Mouse (Mus musculus) embryonic facial prominence, embryonic 10.5 days (tissue): Measurements from ENCODE around the gene Stard10. TPM values are rescaled to one million over a fixed set of nuclear protein-coding genes. Genes with fewer than 3 reads are reported as not detected.
A peak's percentile ranks its signal among the peaks of the same experiment; 100 is the strongest.

ENCODE experiments used
- DNase-seq: peaks from one replicate; pipeline ENCODE4 v3.0.0-alpha.2; 2017; ENCODE audit warnings: low spot score
- H3K27ac ChIP-seq: fragments of 300-500 bp; sonication (generic); replicated peaks from 2 replicates; pipeline ENCODE4 v1.5.1; 2016; ENCODE audit warnings: mild to moderate bottlenecking
- H3K27me3 ChIP-seq: fragments of 300-500 bp; sonication (generic); replicated peaks from 2 replicates; pipeline ENCODE4 v1.6.1; 2016; ENCODE audit warnings: low read depth, mild to moderate bottlenecking; ENCODE audit not compliant: poor library complexity, severe bottlenecking
- H3K36me3 ChIP-seq: fragments of 300-500 bp; sonication (generic); replicated peaks from 2 replicates; pipeline ENCODE4 v1.6.1; 2016; ENCODE audit warnings: mild to moderate bottlenecking, moderate library complexity
- H3K4me1 ChIP-seq: fragments of 300-500 bp; sonication (generic); 2 replicates; pipeline ENCODE4 v1.6.1; 2016
- H3K4me3 ChIP-seq: fragments of 300-500 bp; sonication (generic); 2 replicates; pipeline ENCODE4 v1.5.1; 2016; ENCODE audit warnings: mild to moderate bottlenecking, moderate library complexity
- H3K9me3 ChIP-seq: fragments of 300-500 bp; sonication (generic); 2 replicates; pipeline ENCODE4 v1.6.1; 2016; ENCODE audit warnings: mild to moderate bottlenecking
- WGBS: fragments of 180-500 bp; shearing (Covaris S2); methylation state at CpG from one replicate; pipeline ENCODE4 v1.1.7; 2016; 5-methylcytosine and 5-hydroxymethylcytosine counted together
- polyA plus RNA-seq: library from polyadenylated mRNA; unstranded; fragments of >200 nt; fragmentation: Nextera tagmentation; extraction: Ambion mirVana; gene quantifications from 2 replicates; pipeline ENCODE4 v1.2.1, GENCODE M21; 2016

Gene Stard10
- polyA plus RNA-seq, 1 experiment from 2014 or later = 15.4 TPM

GRCm38 (mm10) chr7:101361767-101362166 is 44.9 kb downstream of the Stard10 start:
- no peak overlapping the region for H3K4me3 ChIP-seq
- 71% methylated on average over 4 of the region's 4 CpGs for WGBS
- H3K4me1 ChIP-seq = peaks cover 10% of the 10 kb centered on the region
- no peaks in the 10 kb centered on the region for H3K27me3 ChIP-seq
- no peaks in the 10 kb centered on the region for H3K9me3 ChIP-seq
- no peak for DNase-seq
- H3K36me3 ChIP-seq = no peaks in the 10 kb centered on the region
- no peak overlapping the region for H3K27ac ChIP-seq

DNA sequence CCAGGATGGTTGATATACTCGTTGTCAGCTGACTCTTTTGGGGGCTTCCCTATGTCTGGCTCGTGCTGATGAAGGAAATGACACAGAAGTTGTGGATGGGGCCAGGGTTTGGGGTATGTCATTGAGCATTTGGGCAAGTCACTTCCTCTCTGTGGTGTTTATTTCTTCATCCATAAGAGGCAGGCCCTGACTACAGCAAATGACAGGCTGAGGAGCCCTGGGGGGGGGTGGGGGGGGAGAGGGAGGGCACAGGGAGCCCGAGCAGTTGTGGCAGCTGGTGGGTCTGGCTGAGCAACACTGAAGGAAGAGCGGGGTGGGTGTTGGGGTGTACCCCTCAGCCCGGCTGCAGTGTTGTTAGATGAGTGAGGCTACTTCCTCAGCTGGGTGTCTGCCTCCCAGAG is 45.9 kb downstream of the Stard10 start:
- Histone ChIP-seq H3K9me3 (no peaks in the 10 kb centered on the region), H3K4me3 (no peak overlapping the region), H3K36me3 (no peaks in the 10 kb centered on the region), H3K27me3 (no peaks in the 10 kb centered on the region), H3K27ac (no peak overlapping the region), H3K4me1 (no peaks in the 10 kb centered on the region; the same call in 1 of the 2 replicates)
- no peak for DNase-seq
- WGBS = 76% methylated on average over 5 of the region's 5 CpGs

GRCm38 (mm10) chr7:101363914-101364313 is 47.0 kb downstream of the Stard10 start:
- Histone ChIP-seq H3K27me3 (no peaks in the 10 kb centered on the region), H3K9me3 (no peaks in the 10 kb centered on the region), H3K36me3 (no peaks in the 10 kb centered on the region), H3K4me3 (no peak overlapping the region), H3K4me1 (no peaks in the 10 kb centered on the region), H3K27ac (no peak overlapping the region)
- WGBS = 83% methylated on average over 5 of the region's 5 CpGs
- DNase-seq = no peak

GRCm38 (mm10) chr7:101367901-101368852 is 51.3 kb downstream of the Stard10 start:
- no peaks in the 10 kb centered on the region for H3K4me1 ChIP-seq
- no peak overlapping the region for H3K4me3 ChIP-seq
- no peaks in the 10 kb centered on the region for H3K9me3 ChIP-seq
- no peak for DNase-seq
- no peaks in the 10 kb centered on the region for H3K27me3 ChIP-seq
- no peak overlapping the region for H3K27ac ChIP-seq
- no peaks in the 10 kb centered on the region for H3K36me3 ChIP-seq
- 63% methylated on average over 11 of the region's 11 CpGs for WGBS

- 79% methylated on average over 7 of the region's 7 CpGs for WGBS
- DNase-seq = no peak
Measured at GRCm38 (mm10) chr7:101369666-101370065, 52.8 kb downstream of the Stard10 start.

DNA sequence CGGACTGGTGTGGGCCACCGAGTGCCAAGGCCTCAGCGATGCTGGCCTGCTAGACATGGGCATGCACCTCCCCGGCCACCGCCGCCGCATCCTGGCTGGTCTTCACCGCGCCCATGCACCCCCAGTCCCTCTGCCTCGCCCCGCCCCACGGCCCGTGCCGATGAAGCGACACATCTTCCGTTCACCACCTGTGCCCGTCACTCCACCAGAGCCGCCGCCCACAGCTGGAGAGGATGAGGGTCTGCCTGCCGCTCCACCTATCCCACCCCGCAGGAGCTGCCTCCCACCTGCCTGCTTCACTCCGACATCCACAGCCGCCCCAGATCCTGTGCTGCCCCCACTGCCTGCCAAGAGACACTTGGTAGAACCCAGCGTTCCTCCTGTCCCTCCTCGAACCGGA is 56.2 kb downstream of the Stard10 start:
- Histone ChIP-seq H3K27ac (0 out of 2 replicates have a peak overlapping the region, but pooled peaks have one; percentile 5), H3K4me1 (peaks cover 16% of the 10 kb centered on the region), H3K4me3 (no peak overlapping the region), H3K9me3 (no peaks in the 10 kb centered on the region), H3K27me3 (no peaks in the 10 kb centered on the region), H3K36me3 (no peaks in the 10 kb centered on the region)
- no peak for DNase-seq
- WGBS = 87% methylated on average over 26 of the region's 26 CpGs

More at GRCm38 (mm10) chr7:101369666-101370065, 52.8 kb downstream of the Stard10 start:
- H3K36me3 ChIP-seq = no peaks in the 10 kb centered on the region
- H3K4me1 ChIP-seq = 0 out of 2 replicates have a peak, but pooled peaks cover 4% of the 10 kb centered on the region
- H3K9me3 ChIP-seq = no peaks in the 10 kb centered on the region
- no peak overlapping the region for H3K27ac ChIP-seq
- no peaks in the 10 kb centered on the region for H3K27me3 ChIP-seq
- H3K4me3 ChIP-seq = no peak overlapping the region

GRCm38 (mm10) chr7:101374155-101374554 is 57.3 kb downstream of the Stard10 start:
- Histone ChIP-seq H3K4me1 (peaks cover 27% of the 10 kb centered on the region), H3K4me3 (no peak overlapping the region), H3K27me3 (no peaks in the 10 kb centered on the region), H3K27ac (peak overlapping the region; percentile 37; the same call in 1 of the 2 replicates), H3K9me3 (no peaks in the 10 kb centered on the region), H3K36me3 (no peaks in the 10 kb centered on the region)
- no peak for DNase-seq

GRCm38 (mm10) chr7:101376701-101377340 is 59.9 kb downstream of the Stard10 start:
- H3K36me3 ChIP-seq = no peaks in the 10 kb centered on the region
- H3K9me3 ChIP-seq = no peaks in the 10 kb centered on the region
- 79% methylated on average over 10 of the region's 10 CpGs for WGBS
- H3K4me3 ChIP-seq = no peak overlapping the region
- H3K27me3 ChIP-seq = no peaks in the 10 kb centered on the region
- peaks cover 34% of the 10 kb centered on the region for H3K4me1 ChIP-seq
- 0 out of 2 replicates have a peak overlapping the region, but pooled peaks have one; percentile 78 for H3K27ac ChIP-seq
- no peak for DNase-seq

- DNase-seq = peak; percentile 54
- 26% methylated on average over 7 of the region's 7 CpGs for WGBS
- Histone ChIP-seq H3K36me3 (no peaks in the 10 kb centered on the region), H3K9me3 (no peaks in the 10 kb centered on the region), H3K4me3 (peak overlapping the region; percentile 37), H3K4me1 (peaks cover 40% of the 10 kb centered on the region), H3K27me3 (no peaks in the 10 kb centered on the region), H3K27ac (peak overlapping the region; percentile 78)
Measured at GRCm38 (mm10) chr7:101377741-101378262, 60.9 kb downstream of the Stard10 start.

DNA sequence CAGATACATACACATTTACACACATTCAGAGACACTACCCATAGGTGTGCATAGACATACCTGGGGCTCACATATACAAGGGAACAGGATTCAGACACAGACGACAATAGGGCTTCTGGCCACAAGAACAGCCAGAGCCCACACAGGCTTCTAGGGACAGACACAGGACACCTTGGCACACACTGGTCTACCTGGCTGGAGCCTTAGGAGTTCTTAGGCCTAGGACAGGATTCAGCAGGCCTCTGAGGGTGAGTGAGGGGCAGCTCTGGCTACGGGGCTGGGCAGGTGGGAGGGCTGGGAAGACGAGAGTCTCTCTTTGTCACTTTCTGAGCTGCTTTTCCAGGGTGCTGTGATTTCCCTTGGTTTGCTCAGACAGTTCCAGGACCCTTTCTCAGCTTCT is 61.4 kb downstream of the Stard10 start:
- H3K4me1 ChIP-seq = peaks cover 40% of the 10 kb centered on the region
- no peaks in the 10 kb centered on the region for H3K27me3 ChIP-seq
- H3K9me3 ChIP-seq = no peaks in the 10 kb centered on the region
- DNase-seq = no peak
- no peaks in the 10 kb centered on the region for H3K36me3 ChIP-seq
- WGBS = 56% methylated on average over 3 of the region's 3 CpGs
- H3K27ac ChIP-seq = peak overlapping the region; percentile 78
- H3K4me3 ChIP-seq = 0 out of 2 replicates have a peak overlapping the region, but pooled peaks have one; percentile 37

GRCm38 (mm10) chr7:101378796-101379465 is 62.0 kb downstream of the Stard10 start:
- peak overlapping the region; percentile 78 for H3K27ac ChIP-seq
- DNase-seq = no peak
- H3K27me3 ChIP-seq = no peaks in the 10 kb centered on the region
- peak overlapping the region; percentile 21; the same call in 1 of the 2 replicates for H3K4me3 ChIP-seq
- no peaks in the 10 kb centered on the region for H3K36me3 ChIP-seq
- no peaks in the 10 kb centered on the region for H3K9me3 ChIP-seq
- H3K4me1 ChIP-seq = peaks cover 37% of the 10 kb centered on the region
- 54% methylated on average over 5 of the region's 5 CpGs for WGBS

DNA sequence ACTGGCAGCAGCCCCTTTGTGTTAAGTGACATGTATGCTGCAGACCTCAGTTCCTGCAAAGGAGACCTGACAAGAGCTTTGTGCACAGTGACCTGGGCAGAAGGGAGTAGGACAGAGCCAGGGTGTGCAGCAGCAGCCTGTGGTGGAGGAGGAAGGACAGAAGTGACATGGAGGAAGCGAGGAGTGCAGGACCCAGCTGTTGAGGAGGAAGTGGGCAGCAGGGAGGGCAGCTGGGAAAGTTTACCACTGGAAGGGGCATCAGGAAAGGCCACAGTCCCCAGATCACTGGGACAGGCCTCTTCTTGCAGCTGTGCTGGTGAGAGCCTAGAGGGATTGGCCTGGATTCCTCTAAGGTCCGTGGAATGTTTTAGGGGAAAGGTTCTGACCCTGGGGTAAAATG is 62.8 kb downstream of the Stard10 start:
- Histone ChIP-seq H3K27ac (peak overlapping the region; percentile 78; the same call in 1 of the 2 replicates), H3K27me3 (no peaks in the 10 kb centered on the region), H3K4me1 (peaks cover 39% of the 10 kb centered on the region), H3K9me3 (no peaks in the 10 kb centered on the region), H3K4me3 (no peak overlapping the region), H3K36me3 (no peaks in the 10 kb centered on the region)
- WGBS = 44% methylated on average over 2 of the region's 2 CpGs
- DNase-seq = no peak
